Mouse (Mus musculus) heart, embryonic 11.5 days (tissue): ENCODE measurements at regions not wholly inside any gene's neighbourhood (a gene's known extent, or its start where the extent isn't known, plus 50 kb on each side); places are given as distances from the start of the nearest gene placed in this dataset.

Source experiments
- ATAC-seq: fragments of 200-750 bp; cut with Nextera tagmentation; replicated peaks from 2 replicates; pipeline ENCODE4 v1.8.0; 2017; ENCODE audit warnings: moderate library complexity; ENCODE audit not compliant: insufficient number of reproducible peaks, low FRiP score, low TSS enrichment
- H3K27ac ChIP-seq: fragments of 300-500 bp; sonication (generic); 2 replicates; pipeline ENCODE4 v1.5.1; 2014; ENCODE audit warnings: mild to moderate bottlenecking, low read depth, low read length
- H3K27me3 ChIP-seq: fragments of 300-500 bp; sonication (generic); 2 replicates; pipeline ENCODE4 v1.6.1; 2014; ENCODE audit warnings: mild to moderate bottlenecking, low read length, mixed read lengths; ENCODE audit not compliant: control insufficient read depth, insufficient read depth
- H3K36me3 ChIP-seq: fragments of 300-500 bp; sonication (generic); 2 replicates; pipeline ENCODE4 v1.6.1; 2014; ENCODE audit warnings: mild to moderate bottlenecking, low read length, moderate library complexity, mixed read lengths; ENCODE audit not compliant: control insufficient read depth, insufficient read depth
- H3K4me1 ChIP-seq: fragments of 300-500 bp; sonication (generic); 2 replicates; pipeline ENCODE4 v1.6.1; 2014; ENCODE audit warnings: low read length; ENCODE audit not compliant: control insufficient read depth, insufficient read depth
- H3K4me2 ChIP-seq: fragments of 300-500 bp; sonication (generic); 2 replicates; pipeline ENCODE4 v1.6.1; 2014; ENCODE audit warnings: mild to moderate bottlenecking, moderate library complexity
- H3K4me3 ChIP-seq: fragments of 300-500 bp; sonication (generic); 2 replicates; pipeline ENCODE4 v1.5.1; 2014; ENCODE audit warnings: low read depth, low read length
- H3K9ac ChIP-seq: fragments of 300-500 bp; sonication (generic); 2 replicates; pipeline ENCODE4 v1.6.1; 2014; ENCODE audit warnings: mild to moderate bottlenecking, low read depth, low read length, moderate library complexity
- H3K9me3 ChIP-seq: fragments of 300-500 bp; sonication (generic); replicated peaks from 2 replicates; pipeline ENCODE4 v1.6.1; 2016; ENCODE audit warnings: low read length; ENCODE audit not compliant: control insufficient read depth
- WGBS: fragments of 180-500 bp; shearing (Covaris S2); extraction: QIAGEN DNeasy Blood & Tissue Kit; methylation state at CpG from one replicate; pipeline ENCODE4 v1.1.7; 2014; ENCODE audit not compliant: insufficient replicate concordance; 5-methylcytosine and 5-hydroxymethylcytosine counted together

DNA sequence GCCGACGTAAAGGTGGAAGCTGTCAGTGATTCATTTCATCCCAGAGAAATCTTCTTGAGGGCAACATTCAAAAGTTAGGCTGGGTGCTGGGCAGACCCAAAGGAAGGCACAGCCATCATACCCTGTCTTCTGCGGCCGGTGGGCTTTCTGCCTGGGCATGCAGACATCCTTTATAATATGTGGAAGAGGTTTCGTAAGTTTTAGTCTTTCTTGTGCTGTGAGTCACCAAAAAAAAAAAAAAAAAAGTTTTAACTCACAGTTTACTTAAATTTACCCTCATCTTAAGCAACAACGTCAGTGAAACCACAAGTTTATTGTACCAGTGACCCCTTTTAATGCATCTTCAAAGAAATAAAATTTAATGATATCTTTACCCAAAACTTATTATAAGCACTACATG lies 128.7 kb downstream of the Dusp6 start:
- Histone ChIP-seq H3K4me2 (no peak overlapping the region), H3K36me3 (no peaks in the 10 kb centered on the region), H3K27ac (no peak overlapping the region), H3K9me3 (no peaks in the 10 kb centered on the region), H3K9ac (no peak overlapping the region), H3K4me3 (no peak overlapping the region), H3K27me3 (no peaks in the 10 kb centered on the region), H3K4me1 (no peaks in the 10 kb centered on the region)
- 82% methylated on average over 6 of the region's 6 CpGs for WGBS
- ATAC-seq: no peak

GRCm38 (mm10) chr10:99392979-99393378 lies 129.9 kb downstream of the Dusp6 start:
- Histone ChIP-seq H3K27me3 (no peaks in the 10 kb centered on the region), H3K27ac (no peak overlapping the region), H3K36me3 (no peaks in the 10 kb centered on the region), H3K9ac (no peak overlapping the region), H3K4me2 (no peak overlapping the region), H3K9me3 (0 out of 2 replicates have a peak, but pooled peaks cover 2% of the 10 kb centered on the region), H3K4me1 (no peaks in the 10 kb centered on the region), H3K4me3 (no peak overlapping the region)
- no peak for ATAC-seq
- 86% methylated on average over 5 of the region's 5 CpGs for WGBS

- no peak for ATAC-seq
- 0 out of 2 replicates have a peak, but pooled peaks cover 5% of the 10 kb centered on the region for H3K9me3 ChIP-seq
- no peaks in the 10 kb centered on the region for H3K27me3 ChIP-seq
- no peak overlapping the region for H3K4me3 ChIP-seq
- H3K36me3 ChIP-seq: no peaks in the 10 kb centered on the region
- H3K9ac ChIP-seq: no peak overlapping the region
- no peak overlapping the region for H3K27ac ChIP-seq
- H3K4me1 ChIP-seq: no peaks in the 10 kb centered on the region
- WGBS: 40% methylated on average over 8 of the region's 8 CpGs
- no peak overlapping the region for H3K4me2 ChIP-seq
Measured at GRCm38 (mm10) chr10:99393523-99393922, 130.5 kb downstream of the Dusp6 start.

GRCm38 (mm10) chr10:99395411-99395810 lies 132.4 kb downstream of the Dusp6 start:
- 0 out of 2 replicates have a peak, but pooled peaks cover 5% of the 10 kb centered on the region for H3K9me3 ChIP-seq
- H3K4me1 ChIP-seq: no peaks in the 10 kb centered on the region
- H3K4me3 ChIP-seq: no peak overlapping the region
- no peak overlapping the region for H3K27ac ChIP-seq
- H3K9ac ChIP-seq: no peak overlapping the region
- no peak for ATAC-seq
- no peaks in the 10 kb centered on the region for H3K36me3 ChIP-seq
- no peak overlapping the region for H3K4me2 ChIP-seq
- no peaks in the 10 kb centered on the region for H3K27me3 ChIP-seq
- WGBS: 73% methylated on average over 1 of the region's 1 CpGs

- ATAC-seq: no peak
- Histone ChIP-seq H3K27ac (no peak overlapping the region), H3K4me2 (no peak overlapping the region), H3K9ac (no peak overlapping the region), H3K36me3 (no peaks in the 10 kb centered on the region), H3K4me1 (no peaks in the 10 kb centered on the region), H3K27me3 (no peaks in the 10 kb centered on the region), H3K4me3 (no peak overlapping the region), H3K9me3 (0 out of 2 replicates have a peak, but pooled peaks cover 5% of the 10 kb centered on the region)
- 84% methylated on average over 3 of the region's 3 CpGs for WGBS
Measured at GRCm38 (mm10) chr10:99396630-99397029, 133.6 kb downstream of the Dusp6 start.

DNA sequence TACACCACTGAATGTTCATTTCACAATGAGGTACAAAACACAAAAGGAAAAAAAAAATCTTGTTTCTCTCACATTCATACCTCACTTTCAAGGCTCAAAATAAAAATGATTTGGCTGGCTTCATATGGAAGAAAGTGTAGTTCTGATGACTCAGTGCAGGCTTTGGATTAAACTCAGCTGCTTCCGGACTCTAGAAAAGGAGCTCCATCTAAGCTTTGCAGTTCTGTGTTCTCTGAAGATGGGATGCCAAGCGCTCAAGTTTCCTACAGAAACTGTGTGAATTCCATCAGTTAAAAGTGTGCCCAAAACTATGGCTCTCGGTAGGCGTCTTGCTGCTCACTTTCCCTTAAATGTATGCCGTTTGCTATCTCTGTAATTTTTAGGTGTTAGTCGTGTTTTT lies 137.0 kb downstream of the Dusp6 start:
- ATAC-seq: no peak

GRCm38 (mm10) chr10:99406764-99407163 lies 143.7 kb downstream of the Dusp6 start:
- H3K9ac ChIP-seq: no peak overlapping the region
- H3K27ac ChIP-seq: no peak overlapping the region
- no peak overlapping the region for H3K4me3 ChIP-seq
- 0 out of 2 replicates have a peak, but pooled peaks cover 8% of the 10 kb centered on the region for H3K4me1 ChIP-seq
- no peak for ATAC-seq
- WGBS: 84% methylated on average over 2 of the region's 2 CpGs
- no peaks in the 10 kb centered on the region for H3K36me3 ChIP-seq
- no peaks in the 10 kb centered on the region for H3K27me3 ChIP-seq
- no peak overlapping the region for H3K4me2 ChIP-seq
- H3K9me3 ChIP-seq: no peaks in the 10 kb centered on the region; the same call in 1 of the 2 replicates

More for the DNA sequence above, 137.0 kb downstream of the Dusp6 start:
- Histone ChIP-seq H3K27me3 (no peaks in the 10 kb centered on the region), H3K4me1 (no peaks in the 10 kb centered on the region), H3K27ac (no peak overlapping the region), H3K9me3 (0 out of 2 replicates have a peak, but pooled peaks cover 5% of the 10 kb centered on the region), H3K9ac (no peak overlapping the region), H3K4me3 (no peak overlapping the region), H3K4me2 (no peak overlapping the region), H3K36me3 (no peaks in the 10 kb centered on the region)
- 90% methylated on average over 6 of the region's 6 CpGs for WGBS

GRCm38 (mm10) chr10:99408786-99409185 lies 145.8 kb downstream of the Dusp6 start:
- Histone ChIP-seq H3K9ac (no peak overlapping the region), H3K36me3 (no peaks in the 10 kb centered on the region), H3K27ac (no peak overlapping the region), H3K4me1 (0 out of 2 replicates have a peak, but pooled peaks cover 8% of the 10 kb centered on the region), H3K27me3 (no peaks in the 10 kb centered on the region), H3K4me2 (no peak overlapping the region), H3K9me3 (no peaks in the 10 kb centered on the region; the same call in 1 of the 2 replicates), H3K4me3 (no peak overlapping the region)
- 82% methylated on average over 2 of the region's 2 CpGs for WGBS
- ATAC-seq: no peak

DNA sequence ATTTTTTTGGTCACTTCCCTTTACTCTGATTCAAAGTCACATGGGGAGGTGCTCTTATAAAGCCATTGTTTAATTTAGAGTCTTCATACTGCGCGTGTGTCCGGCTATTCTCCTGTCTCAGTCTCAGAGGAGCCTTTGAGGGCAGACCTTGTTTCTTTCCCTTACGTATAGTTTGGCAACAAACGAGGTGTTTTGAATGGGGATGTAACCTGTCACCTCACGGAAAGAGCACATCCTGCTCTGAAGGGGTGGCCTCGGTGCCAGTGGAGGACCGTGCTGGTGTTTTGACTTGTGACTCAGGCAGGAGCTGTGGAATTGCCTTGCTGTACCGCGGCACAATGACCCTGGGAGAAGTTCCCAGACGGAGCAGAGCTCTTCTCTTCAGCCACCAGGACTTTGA lies 146.7 kb downstream of the Dusp6 start:
- Histone ChIP-seq H3K4me3 (no peak overlapping the region), H3K9me3 (no peaks in the 10 kb centered on the region; the same call in 1 of the 2 replicates), H3K27me3 (no peaks in the 10 kb centered on the region), H3K36me3 (no peaks in the 10 kb centered on the region), H3K4me1 (0 out of 2 replicates have a peak, but pooled peaks cover 8% of the 10 kb centered on the region), H3K9ac (no peak overlapping the region), H3K27ac (no peak overlapping the region), H3K4me2 (no peak overlapping the region)
- WGBS: 59% methylated on average over 11 of the region's 11 CpGs
- no peak; the same call in 1 of the 2 replicates for ATAC-seq
